Mouse (Mus musculus) ES-Bruce4 (cell line): ENCODE measurements at regions not wholly inside any gene's neighbourhood (a gene's known extent, or its start where the extent isn't known, plus 50 kb on each side); places are given as distances from the start of the nearest gene placed in this dataset.

ENCODE experiments used
- H3K27ac ChIP-seq: 2 replicates; pipeline ENCODE4 v1.5.1; 2012; ENCODE audit warnings: low read length, inconsistent platforms; ENCODE audit not compliant: insufficient read depth
- H3K27me3 ChIP-seq: 2 replicates; pipeline ENCODE4 v1.6.1; 2012; ENCODE audit warnings: mild to moderate bottlenecking, low read length, inconsistent platforms; ENCODE audit not compliant: control insufficient read depth, poor library complexity, insufficient read depth, severe bottlenecking
- H3K36me3 ChIP-seq: 2 replicates; pipeline ENCODE4 v1.6.1; 2012; ENCODE audit warnings: inconsistent platforms, mild to moderate bottlenecking, low read length, moderate library complexity; ENCODE audit not compliant: control insufficient read depth, poor library complexity, insufficient read depth, severe bottlenecking
- H3K4me1 ChIP-seq: one replicate; pipeline ENCODE4 v1.8.1; 2011; ENCODE audit warnings: low read length; ENCODE audit not compliant: control insufficient read depth, insufficient read depth
- H3K4me3 ChIP-seq: 2 replicates; pipeline ENCODE4 v1.5.1; 2011; ENCODE audit warnings: low read depth, mild to moderate bottlenecking, low read length
- H3K9ac ChIP-seq: 2 replicates; pipeline ENCODE4 v1.6.1; 2012; ENCODE audit warnings: low read depth, mild to moderate bottlenecking, inconsistent platforms; ENCODE audit not compliant: poor library complexity, severe bottlenecking
- H3K9me3 ChIP-seq: replicated peaks from 2 replicates; pipeline ENCODE4 v1.6.1; 2012; ENCODE audit warnings: mild to moderate bottlenecking, low read length, inconsistent platforms; ENCODE audit not compliant: control insufficient read depth, poor library complexity, insufficient read depth, severe bottlenecking
- CTCF ChIP-seq: IDR thresholded peaks from one replicate; pipeline ENCODE4 v1.8.1; 2011; ENCODE audit warnings: low read depth, low read length
- EP300 ChIP-seq: IDR thresholded peaks from 2 replicates; pipeline ENCODE4 v1.6.1; 2011; ENCODE audit warnings: low read depth, low read length; ENCODE audit not compliant: insufficient read depth
- POLR2A ChIP-seq: IDR thresholded peaks from one replicate; pipeline ENCODE4 v1.8.1; 2011; ENCODE audit warnings: low read length; ENCODE audit not compliant: insufficient read depth

DNA sequence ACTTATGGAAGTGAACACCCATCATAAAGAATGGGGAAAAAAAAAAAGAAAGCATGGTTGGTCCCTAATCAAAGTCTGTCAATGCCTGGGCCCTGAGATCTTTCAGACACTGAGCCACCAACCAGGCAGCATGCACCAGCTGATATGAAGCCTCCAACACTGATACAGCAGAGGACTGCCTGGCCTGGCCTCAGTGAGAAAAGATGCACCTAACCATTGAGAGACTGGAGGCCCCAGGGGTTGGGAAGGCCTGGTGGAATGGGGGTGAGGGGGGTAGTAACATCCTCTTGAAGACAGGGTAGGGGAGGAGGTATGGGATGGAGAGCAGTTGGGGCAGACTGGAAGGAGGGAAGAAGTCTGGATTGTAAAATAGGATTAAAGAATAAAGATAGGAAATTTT is 1172.8 kb downstream of the Pcdh18 start:
- no peaks in the 10 kb centered on the region for H3K27me3 ChIP-seq
- TF ChIP-seq POLR2A (no peak), CTCF (no peak), EP300 (no peak)
- H3K36me3 ChIP-seq: no peaks in the 10 kb centered on the region
- H3K4me3 ChIP-seq: no peak overlapping the region
- H3K27ac ChIP-seq: no peak overlapping the region
- H3K9me3 ChIP-seq: no peaks in the 10 kb centered on the region
- H3K4me1 ChIP-seq: no peaks in the 10 kb centered on the region
- no peak overlapping the region for H3K9ac ChIP-seq

DNA sequence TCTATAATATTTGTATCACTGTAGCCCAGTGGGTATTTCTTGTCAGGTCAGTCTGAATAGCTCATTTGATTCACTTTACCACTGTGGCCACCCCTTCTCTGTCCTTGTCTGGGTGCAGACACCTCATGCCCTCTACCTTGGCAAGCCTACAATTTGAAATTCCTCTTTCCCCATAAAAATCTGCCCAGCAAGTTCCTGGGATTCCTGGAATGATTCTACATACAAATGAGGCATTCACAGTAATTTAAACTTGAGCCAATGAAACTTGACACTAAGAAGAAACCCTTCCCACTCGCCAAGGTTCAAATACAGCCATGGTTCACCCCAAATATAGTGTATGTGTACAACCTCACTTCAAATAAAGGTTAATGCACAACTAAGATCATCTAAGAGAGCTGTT is 1174.6 kb downstream of the Pcdh18 start:
- TF ChIP-seq CTCF (no peak), EP300 (no peak), POLR2A (no peak)

DNA sequence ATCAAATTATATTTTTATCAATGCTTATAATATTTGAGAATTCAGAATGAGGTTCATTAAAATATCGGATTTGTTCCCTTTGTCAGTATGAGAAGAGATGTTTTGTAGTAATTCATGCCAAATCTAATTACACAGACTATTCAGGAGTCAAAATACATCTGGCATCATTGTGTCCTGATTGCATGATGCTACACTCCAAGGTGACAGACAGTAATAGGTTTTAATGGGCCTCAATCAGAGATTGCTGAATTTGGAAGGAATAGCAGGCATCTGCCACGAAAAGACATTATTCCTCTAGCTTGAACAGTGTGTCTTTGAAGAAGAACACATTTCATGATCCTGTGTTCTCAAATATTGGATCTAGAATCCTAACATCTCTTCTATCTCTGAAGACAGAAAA is 1177.2 kb downstream of the Pcdh18 start:
- Histone ChIP-seq H3K36me3 (no peaks in the 10 kb centered on the region), H3K9ac (no peak overlapping the region), H3K27me3 (no peaks in the 10 kb centered on the region), H3K4me1 (no peaks in the 10 kb centered on the region), H3K4me3 (no peak overlapping the region), H3K9me3 (no peaks in the 10 kb centered on the region), H3K27ac (no peak overlapping the region)
- TF ChIP-seq POLR2A: no peak
- TF ChIP-seq CTCF: no peak
- no peak for TF ChIP-seq EP300

More for the DNA sequence above, 1174.6 kb downstream of the Pcdh18 start:
- Histone ChIP-seq H3K27me3 (no peaks in the 10 kb centered on the region), H3K4me3 (no peak overlapping the region), H3K9me3 (no peaks in the 10 kb centered on the region), H3K27ac (no peak overlapping the region), H3K9ac (no peak overlapping the region), H3K4me1 (no peaks in the 10 kb centered on the region), H3K36me3 (no peaks in the 10 kb centered on the region)

DNA sequence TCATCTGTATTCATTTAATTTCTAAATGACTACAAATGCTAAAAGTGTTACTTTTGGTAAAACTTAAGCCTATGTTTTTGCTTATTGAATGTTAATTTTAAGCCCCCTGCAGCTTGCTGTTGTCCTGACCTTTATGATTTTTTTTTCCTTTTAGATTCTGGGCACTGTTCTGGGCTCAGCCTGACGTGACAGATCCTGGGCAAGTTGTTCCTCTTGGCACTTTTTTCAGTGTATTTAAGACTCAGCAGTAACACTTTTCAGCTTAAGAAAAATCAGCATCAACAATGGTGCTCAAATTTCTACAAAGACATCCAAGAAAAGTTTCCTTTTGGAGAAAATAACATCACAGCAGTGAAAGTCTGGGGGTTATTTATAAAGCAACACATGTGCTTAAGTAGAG is 1177.9 kb downstream of the Pcdh18 start:
- Histone ChIP-seq H3K9ac (no peak overlapping the region), H3K4me1 (no peaks in the 10 kb centered on the region), H3K27ac (no peak overlapping the region), H3K4me3 (no peak overlapping the region), H3K36me3 (no peaks in the 10 kb centered on the region), H3K9me3 (no peaks in the 10 kb centered on the region), H3K27me3 (no peaks in the 10 kb centered on the region)
- TF ChIP-seq EP300 (no peak), CTCF (no peak), POLR2A (no peak)

DNA sequence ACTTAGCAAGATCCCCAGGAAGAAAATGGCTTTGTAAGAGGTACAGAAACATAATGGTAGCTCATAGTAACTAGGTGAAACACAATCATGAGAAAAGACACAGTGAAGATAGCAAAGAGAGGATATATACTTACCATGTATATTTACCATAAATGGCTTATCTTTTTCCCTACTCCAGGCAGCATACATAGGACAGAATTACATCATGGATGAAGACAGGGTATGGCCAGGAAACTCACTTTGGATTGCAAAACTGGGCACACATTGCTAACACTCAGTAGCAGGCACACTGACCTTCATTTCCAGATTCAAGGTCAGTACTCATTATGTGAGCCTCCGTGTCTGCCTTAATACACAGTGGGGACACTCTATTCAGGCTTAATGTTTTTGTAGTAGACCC is 1210.5 kb downstream of the Pcdh18 start:
- Histone ChIP-seq H3K27me3 (no peaks in the 10 kb centered on the region), H3K9ac (no peak overlapping the region), H3K36me3 (no peaks in the 10 kb centered on the region), H3K4me3 (no peak overlapping the region), H3K4me1 (no peaks in the 10 kb centered on the region), H3K27ac (no peak overlapping the region), H3K9me3 (no peaks in the 10 kb centered on the region)
- TF ChIP-seq EP300 (no peak), POLR2A (no peak), CTCF (no peak)

DNA sequence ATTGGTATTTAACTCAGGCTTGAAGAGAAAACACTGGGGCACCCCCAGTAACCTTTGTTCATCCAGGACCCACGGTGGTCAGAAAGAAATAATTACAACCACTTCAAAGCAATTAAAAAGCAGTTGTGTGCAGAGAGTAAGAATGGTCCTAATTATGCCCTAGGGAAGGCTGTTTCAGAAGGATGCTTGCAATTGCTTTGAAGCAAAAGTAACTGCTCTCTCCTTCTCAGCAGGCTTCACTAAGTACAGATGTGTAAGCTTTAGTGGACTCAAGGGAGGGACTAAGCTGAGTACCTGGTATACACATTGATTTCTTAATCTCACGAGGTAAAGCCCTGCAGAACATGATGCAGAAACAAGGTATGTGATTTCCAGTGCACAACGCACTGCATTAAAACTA is 1242.1 kb downstream of the Pcdh18 start:
- Histone ChIP-seq H3K27ac (no peak overlapping the region), H3K9me3 (0 out of 2 replicates have a peak, but pooled peaks cover 2% of the 10 kb centered on the region), H3K9ac (no peak overlapping the region), H3K36me3 (no peaks in the 10 kb centered on the region), H3K4me1 (no peaks in the 10 kb centered on the region), H3K27me3 (no peaks in the 10 kb centered on the region), H3K4me3 (no peak overlapping the region)
- TF ChIP-seq CTCF (no peak), POLR2A (no peak), EP300 (no peak)
